8 mouse cellular contexts compared by ENCODE assay signal in the genomic region with DNA sequence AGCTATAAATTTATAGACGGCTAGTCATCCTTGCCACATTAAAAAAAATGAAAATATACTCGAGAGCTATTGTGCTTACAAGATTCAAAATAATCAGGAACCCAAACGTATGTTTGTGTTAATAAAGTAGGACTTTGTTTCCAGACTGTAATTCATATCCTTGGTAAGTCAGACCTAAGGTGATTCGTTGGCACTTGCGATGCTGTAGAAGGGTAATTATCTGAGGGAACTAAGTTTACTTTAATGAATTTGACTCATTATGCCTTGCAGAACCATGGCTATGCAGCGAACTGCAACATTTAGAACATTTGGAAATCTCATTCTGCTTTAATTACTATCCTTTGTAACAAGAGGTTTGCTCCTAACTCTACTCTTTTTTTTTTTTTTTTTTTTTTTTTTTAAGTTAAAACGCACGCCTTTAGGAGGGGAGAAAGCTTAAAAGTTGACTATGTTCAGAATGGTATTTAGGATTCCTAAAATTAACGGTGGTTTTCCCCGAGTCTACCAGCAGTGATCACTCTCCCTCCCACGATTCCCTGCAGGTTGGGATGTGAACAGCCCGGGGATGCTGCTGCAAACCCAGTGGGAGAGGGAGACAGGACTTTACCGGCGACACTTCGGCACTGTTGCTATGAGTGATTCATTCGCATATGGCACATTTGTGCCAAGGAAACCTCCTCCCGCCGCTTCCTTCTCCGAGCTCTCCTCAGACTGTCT. TPM values are rescaled to one million over a fixed set of nuclear protein-coding genes. Genes with fewer than 3 reads are reported as not detected.
DNase-seq lines count a peak whose midpoint lies in the region; ATAC-seq lines count a peak whose summit lies in the region.

No protein-coding gene starts in this region.

- ATAC-seq in megakaryocyte, adult 5-6 weeks (ENCODE audit: poor library complexity, severe bottlenecking) = no peak
- ATAC-seq in embryonic facial prominence, embryonic 15.5 days (ENCODE audit: insufficient number of reproducible peaks, low FRiP score, low TSS enrichment, low read depth) = peak; percentile 40
- peak; percentile 45 for ATAC-seq in limb, embryonic 13.5 days (ENCODE audit: low FRiP score, low read depth)

- H3K27ac ChIP-seq in embryonic facial prominence, embryonic 15.5 days (replicated peaks) = peak overlapping the region; percentile 98
- H3K27ac ChIP-seq in limb, embryonic 13.5 days = peak overlapping the region; percentile 93

- DNase-seq in splenic B cell, adult 2 months (ENCODE audit: low read depth, low spot score) = peak; percentile 10
- DNase-seq in B cell, adult 2 months = no peak
- DNase-seq in T-cell, adult 2 months (ENCODE audit: low spot score) = no peak
- no peak for DNase-seq in spleen, postnatal 14 days (ENCODE audit: low spot score in 2 of 2)

- no peaks in the 10 kb centered on the region for H3K9me3 ChIP-seq in megakaryocyte, embryonic 14.5 days
- H3K9me3 ChIP-seq in embryonic facial prominence, embryonic 15.5 days (replicated peaks) = no peaks in the 10 kb centered on the region
- H3K9me3 ChIP-seq in limb, embryonic 13.5 days = no peaks in the 10 kb centered on the region

- H3K27me3 ChIP-seq in megakaryocyte, embryonic 14.5 days (replicated peaks) = no peaks in the 10 kb centered on the region
- no peaks in the 10 kb centered on the region for H3K27me3 ChIP-seq in embryonic facial prominence, embryonic 15.5 days
- no peaks in the 10 kb centered on the region for H3K27me3 ChIP-seq in limb, embryonic 13.5 days
- H3K27me3 ChIP-seq in splenic B cell, adult 2 months (ENCODE audit: control insufficient read depth, insufficient read depth, low read length, poor library complexity, severe bottlenecking) = no peaks in the 10 kb centered on the region

- H3K4me2 ChIP-seq in embryonic facial prominence, embryonic 15.5 days (replicated peaks) = peak overlapping the region; percentile 73
- peak overlapping the region; percentile 75 for H3K4me2 ChIP-seq in limb, embryonic 13.5 days (replicated peaks)

- H3K4me3 ChIP-seq in megakaryocyte, embryonic 14.5 days (replicated peaks) = peak overlapping the region; percentile 96
- H3K4me3 ChIP-seq in embryonic facial prominence, embryonic 15.5 days (replicated peaks) = peak overlapping the region; percentile 84
- peak overlapping the region; percentile 82 for H3K4me3 ChIP-seq in limb, embryonic 13.5 days

- H3K36me3 ChIP-seq in megakaryocyte, embryonic 14.5 days (replicated peaks; ENCODE audit: low read length) = no peaks in the 10 kb centered on the region
- H3K36me3 ChIP-seq in embryonic facial prominence, embryonic 15.5 days = no peaks in the 10 kb centered on the region
- no peaks in the 10 kb centered on the region for H3K36me3 ChIP-seq in limb, embryonic 13.5 days
- H3K36me3 ChIP-seq in splenic B cell, adult 2 months (ENCODE audit: control insufficient read depth, insufficient read depth, low read length, poor library complexity, severe bottlenecking) = no peaks in the 10 kb centered on the region

- H3K9ac ChIP-seq in embryonic facial prominence, embryonic 15.5 days = peak overlapping the region; percentile 78
- H3K9ac ChIP-seq in limb, embryonic 13.5 days = peak overlapping the region; percentile 84

- 11% methylated on average over 19 of the region's 19 CpGs for WGBS in embryonic facial prominence, embryonic 15.5 days
- WGBS in limb, embryonic 13.5 days = 11% methylated on average over 19 of the region's 19 CpGs

- H3K4me1 ChIP-seq in megakaryocyte, embryonic 14.5 days = peaks cover 34% of the 10 kb centered on the region
- H3K4me1 ChIP-seq in embryonic facial prominence, embryonic 15.5 days = peaks cover 5% of the 10 kb centered on the region; the same call in 1 of the 2 replicates
- peaks cover 31% of the 10 kb centered on the region for H3K4me1 ChIP-seq in limb, embryonic 13.5 days

RNA-seq across cellular contexts. Expression of gene Homer1, which starts 3.6 kb away (rescaled TPM):
- polyA plus RNA-seq in megakaryocyte, embryonic 14.5 days (2012; ENCODE audit: insufficient read depth, low replicate concordance) = 1.1 and 2.0 TPM in 2 replicates
- 17.8 and 18.8 TPM in 2 replicates for total RNA-seq in megakaryocyte, adult 5-6 weeks (2015)
- total RNA-seq in megakaryocyte, adult 5-6 weeks (2017) = 20.5 and 26.8 TPM in 2 replicates
- 5.9 and 6.1 TPM in 2 replicates for polyA plus RNA-seq in embryonic facial prominence, embryonic 15.5 days (2015; fragmentation: Nextera tagmentation; extraction: Ambion mirVana)
- polyA plus RNA-seq in limb, embryonic 13.5 days (2015; fragmentation: Nextera tagmentation; extraction: Ambion mirVana) = 5.9 and 6.3 TPM in 2 replicates
